Mouse (Mus musculus) megakaryocyte, embryonic 14.5 days (primary cell): ENCODE measurements around the gene Ddx18.

Source experiments
- FLI1 ChIP-seq: IDR thresholded peaks from 2 replicates; pipeline ENCODE4 v1.6.1; 2012; ENCODE audit warnings: low read length, inconsistent platforms, mixed read lengths
- GATA1 ChIP-seq: IDR thresholded peaks from 3 replicates; pipeline ENCODE4 v1.6.1; 2012; ENCODE audit warnings: mixed read lengths, low read length, inconsistent platforms, borderline replicate concordance

- TF ChIP-seq GATA1, result no peak
- TF ChIP-seq FLI1, result no peak
Measured at GRCm38 (mm10) chr1:121577491-121577890, 9.7 kb upstream of the Ddx18 start.
